Mouse (Mus musculus) midbrain, embryonic 14.5 days (tissue): ENCODE data around the gene Phf21b. TPM values are rescaled to one million over a fixed set of nuclear protein-coding genes. Genes with fewer than 3 reads are reported as not detected.

Source experiments
- ATAC-seq: fragments of 200-750 bp; cut with Nextera tagmentation; 2 replicates; pipeline ENCODE4 v1.8.0; 2017; ENCODE audit warnings: moderate number of reproducible peaks, moderate library complexity; ENCODE audit not compliant: low FRiP score, low TSS enrichment
- DNase-seq: peaks from one replicate; pipeline ENCODE4 v3.0.0-alpha.2; 2015
- H3K27ac ChIP-seq: fragments of 300-500 bp; sonication (generic); replicated peaks from 2 replicates; pipeline ENCODE4 v1.5.1; 2014; ENCODE audit warnings: mild to moderate bottlenecking, low read depth, low read length, moderate library complexity
- H3K27me3 ChIP-seq: fragments of 300-500 bp; sonication (generic); 2 replicates; pipeline ENCODE4 v1.6.1; 2014; ENCODE audit warnings: low read length, control low read depth, mixed read lengths; ENCODE audit not compliant: control insufficient read depth, insufficient read depth
- H3K36me3 ChIP-seq: fragments of 300-500 bp; sonication (generic); 2 replicates; pipeline ENCODE4 v1.6.1; 2014; ENCODE audit warnings: low read length, control low read depth; ENCODE audit not compliant: control insufficient read depth, insufficient read depth
- H3K4me1 ChIP-seq: fragments of 300-500 bp; sonication (generic); 2 replicates; pipeline ENCODE4 v1.6.1; 2014; ENCODE audit warnings: mild to moderate bottlenecking, antibody characterized with exemption, low read length, control low read depth; ENCODE audit not compliant: control insufficient read depth, insufficient read depth
- H3K4me2 ChIP-seq: fragments of 300-500 bp; sonication (generic); 2 replicates; pipeline ENCODE4 v1.6.1; 2014; ENCODE audit warnings: mild to moderate bottlenecking, low read length, moderate library complexity
- H3K4me3 ChIP-seq: fragments of 300-500 bp; sonication (generic); replicated peaks from 2 replicates; pipeline ENCODE4 v1.5.1; 2014; ENCODE audit warnings: low read depth, low read length
- H3K9ac ChIP-seq: fragments of 300-500 bp; sonication (generic); replicated peaks from 2 replicates; pipeline ENCODE4 v1.6.1; 2014; ENCODE audit warnings: mild to moderate bottlenecking, low read length, moderate library complexity
- H3K9me3 ChIP-seq: fragments of 300-500 bp; sonication (generic); 2 replicates; pipeline ENCODE4 v1.6.1; 2016; ENCODE audit warnings: low read length, control low read depth, mixed read lengths; ENCODE audit not compliant: control insufficient read depth
- WGBS: fragments of 180-500 bp; shearing (Covaris S2); extraction: QIAGEN DNeasy Blood & Tissue Kit; methylation state at CpG from one replicate; pipeline ENCODE4 v1.1.7; 2014; 5-methylcytosine and 5-hydroxymethylcytosine counted together
- polyA plus RNA-seq: library from polyadenylated mRNA; unstranded; fragments of >200 nt; fragmentation: Nextera tagmentation; extraction: Ambion mirVana; gene quantifications from 2 replicates; pipeline ENCODE4 v1.2.1, GENCODE M21; 2014

Phf21b gene
- polyA plus RNA-seq, 1 experiment from 2014 or later, result 21.7 TPM

DNA sequence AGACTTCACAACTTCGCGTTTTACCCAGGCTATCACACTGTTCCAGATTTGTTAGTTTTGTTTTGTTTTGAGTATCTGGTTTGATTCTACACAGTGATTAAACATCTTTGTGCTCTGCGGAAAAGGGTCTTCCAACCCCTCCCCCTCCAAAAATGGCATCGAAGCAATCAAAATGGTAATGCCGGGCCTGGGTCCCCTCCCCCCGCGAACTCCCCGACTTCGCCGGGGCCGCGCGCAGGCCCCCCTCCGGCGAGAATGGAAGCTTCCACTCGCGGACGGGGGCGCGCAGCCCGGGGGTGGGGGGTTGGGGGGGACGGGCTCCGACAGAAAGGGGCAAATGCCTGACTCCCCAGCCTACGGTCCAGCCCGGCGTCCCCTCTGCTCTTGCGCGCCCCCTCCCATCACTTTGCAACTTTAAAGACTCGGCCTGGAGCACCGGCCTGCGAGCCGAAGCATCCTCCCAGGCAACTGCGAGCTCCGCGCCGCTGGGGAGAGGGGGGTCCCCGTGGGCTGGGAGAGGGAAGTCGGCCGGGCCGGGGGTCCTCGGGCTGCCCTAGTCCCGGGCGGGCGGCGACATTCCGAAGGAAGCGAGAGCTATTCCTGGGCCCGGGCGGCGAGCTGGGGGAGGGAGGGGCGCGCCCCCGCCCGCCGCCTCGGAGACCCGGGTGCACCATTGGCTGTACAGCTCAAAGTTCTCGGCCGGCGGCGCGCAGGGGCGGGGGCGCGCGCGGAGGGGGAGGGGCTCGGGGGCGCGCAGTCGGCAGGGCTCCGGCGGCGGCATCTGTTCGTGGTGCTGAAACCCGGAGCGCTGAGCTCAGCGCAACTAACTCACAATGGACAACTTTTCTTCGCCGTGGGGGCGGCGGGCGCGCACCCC, 2.4 kb downstream of the Phf21b start:
- peak overlapping the region; percentile 77 for H3K9ac ChIP-seq
- peak; percentile 89 for DNase-seq
- no peaks in the 10 kb centered on the region for H3K9me3 ChIP-seq
- H3K4me1 ChIP-seq, result peaks cover 43% of the 10 kb centered on the region
- under 1% methylated on average over 82 of the region's 84 CpGs for WGBS
- H3K36me3 ChIP-seq, result no peaks in the 10 kb centered on the region
- peak overlapping the region; percentile 71 for H3K4me2 ChIP-seq
- ATAC-seq, result peak; percentile 67
- H3K27ac ChIP-seq, result peak overlapping the region; percentile 91
- peak overlapping the region; percentile 67 for H3K4me3 ChIP-seq
- H3K27me3 ChIP-seq, result no peaks in the 10 kb centered on the region

- Histone ChIP-seq H3K4me3 (peak overlapping the region; percentile 67), H3K36me3 (no peaks in the 10 kb centered on the region), H3K4me2 (peak overlapping the region; percentile 71), H3K27me3 (no peaks in the 10 kb centered on the region), H3K9me3 (no peaks in the 10 kb centered on the region), H3K9ac (peak overlapping the region; percentile 77), H3K4me1 (peaks cover 51% of the 10 kb centered on the region), H3K27ac (peak overlapping the region; percentile 91)
- DNase-seq, result peak; percentile 54
- 3% methylated on average over 10 of the region's 10 CpGs for WGBS
- ATAC-seq, result no peak
These were observed 3.3 kb downstream of the Phf21b start for GRCm38 (mm10) chr15:84852457-84853070.

GRCm38 (mm10) chr15:84850321-84850720, 5.5 kb downstream of the Phf21b start:
- Histone ChIP-seq H3K9me3 (no peaks in the 10 kb centered on the region), H3K27ac (no peak overlapping the region), H3K4me2 (no peak overlapping the region), H3K27me3 (no peaks in the 10 kb centered on the region), H3K4me3 (no peak overlapping the region), H3K36me3 (no peaks in the 10 kb centered on the region), H3K9ac (no peak overlapping the region), H3K4me1 (peaks cover 47% of the 10 kb centered on the region)
- DNase-seq (no peak), ATAC-seq (no peak)
- WGBS, result 84% methylated on average over 1 of the region's 1 CpGs

- 68% methylated on average over 3 of the region's 3 CpGs for WGBS
- Histone ChIP-seq H3K36me3 (no peaks in the 10 kb centered on the region), H3K9ac (no peak overlapping the region), H3K27ac (no peak overlapping the region), H3K4me2 (no peak overlapping the region), H3K9me3 (no peaks in the 10 kb centered on the region), H3K4me1 (peaks cover 61% of the 10 kb centered on the region), H3K4me3 (no peak overlapping the region), H3K27me3 (no peaks in the 10 kb centered on the region)
- ATAC-seq (no peak), DNase-seq (no peak)
These were observed 9.6 kb downstream of the Phf21b start for GRCm38 (mm10) chr15:84846216-84846615.

DNA sequence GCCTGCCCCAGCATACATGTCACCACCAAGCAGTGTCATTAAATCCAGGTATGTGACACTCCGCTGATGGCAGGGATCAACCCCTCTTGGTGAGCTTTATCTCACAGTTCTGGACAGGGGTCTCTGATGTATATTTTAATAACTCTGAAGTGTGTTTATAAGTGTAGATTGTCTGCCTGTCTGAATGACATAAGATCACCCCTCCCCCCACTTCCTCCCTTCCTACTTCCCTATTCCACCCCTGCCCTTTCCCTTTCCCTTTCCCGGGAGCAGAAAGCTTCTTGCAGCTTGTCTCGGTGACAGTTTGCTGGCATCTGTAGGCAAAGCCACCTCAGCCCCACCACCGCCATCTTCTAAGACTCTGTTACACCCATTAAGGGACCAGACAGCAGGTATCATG, 11.0 kb downstream of the Phf21b start:
- Histone ChIP-seq H3K36me3 (no peaks in the 10 kb centered on the region), H3K27ac (no peak overlapping the region), H3K27me3 (no peaks in the 10 kb centered on the region), H3K9me3 (no peaks in the 10 kb centered on the region), H3K9ac (no peak overlapping the region), H3K4me3 (no peak overlapping the region), H3K4me2 (no peak overlapping the region), H3K4me1 (peaks cover 51% of the 10 kb centered on the region)
- WGBS, result 76% methylated on average over 4 of the region's 4 CpGs
- ATAC-seq, result no peak
- DNase-seq, result no peak

GRCm38 (mm10) chr15:84843034-84843433, 12.8 kb downstream of the Phf21b start:
- 70% methylated on average over 10 of the region's 10 CpGs for WGBS

DNA sequence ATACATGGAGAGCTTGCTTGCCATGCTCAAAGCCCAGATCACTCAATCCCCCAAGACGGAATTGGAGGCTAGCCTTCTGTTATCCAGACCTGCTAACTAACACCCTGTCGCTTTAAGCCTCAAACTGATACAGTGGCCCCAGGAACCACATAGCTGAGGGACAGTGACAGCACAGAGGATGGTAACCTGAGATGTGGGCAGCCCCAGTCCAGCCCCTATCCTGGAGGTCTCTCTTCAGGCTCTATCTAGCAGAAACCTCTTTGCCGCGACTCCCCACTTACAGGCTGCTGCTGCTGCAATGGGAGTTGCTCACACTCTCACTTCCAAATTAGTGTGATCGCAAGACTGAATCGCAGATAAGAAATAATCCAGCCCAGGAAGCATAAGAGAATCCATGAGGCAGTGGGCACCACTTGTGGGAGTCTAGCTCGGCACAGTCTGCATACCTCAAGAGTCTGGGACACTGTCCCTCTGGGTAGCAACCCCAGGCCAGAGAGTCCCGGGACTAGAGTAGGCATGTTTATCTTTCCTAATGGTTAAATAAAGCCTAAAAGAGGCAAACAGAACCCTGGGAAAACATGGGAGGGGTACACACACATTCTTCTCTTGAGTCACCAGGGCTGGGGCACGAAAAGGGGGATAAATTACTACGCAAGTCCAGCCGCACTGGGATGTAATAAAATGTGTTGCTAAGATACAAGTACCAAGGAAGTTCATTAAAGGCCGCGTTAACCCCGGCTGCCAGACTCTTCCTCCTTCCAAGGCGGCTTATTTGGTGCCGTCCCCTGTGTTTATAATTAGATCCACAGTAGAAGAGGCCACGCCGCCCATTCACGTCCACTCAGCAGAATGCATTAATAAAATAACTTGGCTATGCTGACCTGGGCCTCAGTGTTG, 13.7 kb downstream of the Phf21b start:
- ATAC-seq (no peak), DNase-seq (peak; percentile 58)
- H3K27me3 ChIP-seq, result no peaks in the 10 kb centered on the region
- no peak overlapping the region for H3K9ac ChIP-seq
- H3K27ac ChIP-seq, result peak overlapping the region; percentile 50; the same call in 1 of the 2 replicates
- WGBS, result 23% methylated on average over 19 of the region's 19 CpGs
- H3K36me3 ChIP-seq, result 0 out of 2 replicates have a peak, but pooled peaks cover 3% of the 10 kb centered on the region
- H3K4me2 ChIP-seq, result peak overlapping the region; percentile 19
- H3K4me1 ChIP-seq, result peaks cover 37% of the 10 kb centered on the region
- H3K9me3 ChIP-seq, result no peaks in the 10 kb centered on the region
- H3K4me3 ChIP-seq, result no peak overlapping the region

More at GRCm38 (mm10) chr15:84843034-84843433, 12.8 kb downstream of the Phf21b start:
- H3K27me3 ChIP-seq, result no peaks in the 10 kb centered on the region
- H3K9me3 ChIP-seq, result no peaks in the 10 kb centered on the region
- peak overlapping the region; percentile 19 for H3K4me2 ChIP-seq
- no peak for ATAC-seq
- H3K4me3 ChIP-seq, result no peak overlapping the region
- DNase-seq, result no peak
- peaks cover 44% of the 10 kb centered on the region for H3K4me1 ChIP-seq
- H3K27ac ChIP-seq, result 0 out of 2 replicates have a peak overlapping the region, but pooled peaks have one; percentile 50
- H3K9ac ChIP-seq, result no peak overlapping the region
- H3K36me3 ChIP-seq, result no peaks in the 10 kb centered on the region

GRCm38 (mm10) chr15:84840560-84840959, 15.3 kb downstream of the Phf21b start:
- no peak overlapping the region for H3K9ac ChIP-seq
- WGBS, result 83% methylated on average over 3 of the region's 3 CpGs
- H3K4me3 ChIP-seq, result no peak overlapping the region
- DNase-seq, result no peak
- no peak overlapping the region for H3K4me2 ChIP-seq
- no peak for ATAC-seq
- no peaks in the 10 kb centered on the region for H3K27me3 ChIP-seq
- H3K4me1 ChIP-seq, result peaks cover 37% of the 10 kb centered on the region
- H3K36me3 ChIP-seq, result 0 out of 2 replicates have a peak, but pooled peaks cover 3% of the 10 kb centered on the region
- H3K27ac ChIP-seq, result no peak overlapping the region
- H3K9me3 ChIP-seq, result no peaks in the 10 kb centered on the region
